Comparison of ENCODE assay signal across 32 mouse cellular contexts in the genomic region with DNA sequence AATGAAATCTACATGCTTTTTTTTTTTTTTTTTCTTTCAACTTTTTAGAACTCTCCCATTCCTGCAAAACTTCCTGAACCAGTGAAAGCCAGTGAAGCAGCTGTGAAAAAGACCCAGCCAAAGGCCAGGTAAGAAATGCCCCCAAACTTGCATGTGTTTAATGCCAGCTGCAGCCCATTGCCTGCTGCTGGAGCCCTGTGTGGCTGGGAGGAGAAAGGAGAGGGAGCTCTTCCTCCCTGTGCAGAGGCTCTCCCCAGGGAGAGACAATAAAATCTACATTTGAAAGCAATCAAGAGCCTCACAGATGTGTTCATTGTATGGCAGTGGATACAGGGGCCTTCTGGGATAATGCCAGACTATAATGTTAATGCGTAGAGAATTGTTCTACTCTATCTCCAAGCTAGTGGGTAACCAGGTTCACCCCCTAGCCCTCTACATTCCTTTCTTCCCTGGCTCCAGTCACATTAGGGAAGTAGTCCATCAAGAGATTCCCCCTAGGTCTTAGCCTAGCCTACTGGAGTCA. TPM values are rescaled to one million over a fixed set of nuclear protein-coding genes. Genes with fewer than 3 reads are reported as not detected.
DNase-seq lines count a peak whose midpoint lies in the region; ATAC-seq and TF ChIP-seq lines count a peak whose summit lies in the region.
"Had no signal": no experiment of that assay in that cellular context is flagged by ENCODE, and none has a peak within 500 bp of the region (broad histone marks: within the 10 kb centered on the region; RNA-seq: fewer than 3 reads in every experiment).

No protein-coding gene starts in this region.

- no peak for TF ChIP-seq CTCF in layer of hippocampus, adult 2 months (conservative IDR thresholded peaks at IDR 0.05)

- peaks cover 25% of the 10 kb centered on the region; the same call in 1 of the 2 replicates for H3K36me3 ChIP-seq in macrophage (ENCODE audit: inconsistent target)
- no peaks in the 10 kb centered on the region; the same call in 1 of the 2 replicates for H3K36me3 ChIP-seq in midbrain, embryonic 11.5 days (ENCODE audit: control insufficient read depth, insufficient read depth, low read length)

- no peaks in the 10 kb centered on the region for H3K79me2 ChIP-seq in macrophage (ENCODE audit: inconsistent target)

- no peaks in the 10 kb centered on the region for H3K9me3 ChIP-seq in midbrain, embryonic 11.5 days (ENCODE audit: control insufficient read depth, low read length)
- H3K9me3 ChIP-seq: embryonic facial prominence, embryonic 15.5 days; forebrain, embryonic 12.5 days; heart, embryonic 10.5 days; intestine, embryonic 15.5 days; midbrain, embryonic 13.5 days had no signal

- H3K4me1 ChIP-seq in midbrain, embryonic 11.5 days (ENCODE audit: control insufficient read depth, insufficient read depth, low read length): no peaks in the 10 kb centered on the region; the same call in 1 of the 2 replicates
- H3K4me1 ChIP-seq: embryonic facial prominence, embryonic 15.5 days; heart, embryonic 10.5 days; intestine, embryonic 15.5 days had no signal

- no peaks in the 10 kb centered on the region for H3K27me3 ChIP-seq in midbrain, embryonic 11.5 days (ENCODE audit: control insufficient read depth, insufficient read depth, low read length)
- H3K27me3 ChIP-seq: CH12.LX; embryonic facial prominence, embryonic 15.5 days; forebrain, embryonic 12.5 days; intestine, embryonic 15.5 days; midbrain, embryonic 13.5 days had no signal

- H3K9ac ChIP-seq in midbrain, embryonic 11.5 days (ENCODE audit: low read length): no peak overlapping the region
- H3K9ac ChIP-seq: embryonic facial prominence, embryonic 15.5 days; forebrain, embryonic 12.5 days; forebrain, postnatal 0 days; intestine, embryonic 15.5 days; liver, embryonic 14.5 days; midbrain, embryonic 13.5 days had no signal

- ATAC-seq in midbrain, embryonic 11.5 days (ENCODE audit: low FRiP score): no peak
- ATAC-seq: forebrain, postnatal 0 days; hindbrain, embryonic 16.5 days; intestine, embryonic 15.5 days; midbrain, embryonic 13.5 days had no signal

- no peak overlapping the region for H3K4me2 ChIP-seq in midbrain, embryonic 11.5 days
- H3K4me2 ChIP-seq: embryonic facial prominence, embryonic 15.5 days; forebrain, embryonic 12.5 days; intestine, embryonic 15.5 days; midbrain, embryonic 13.5 days had no signal

- peak overlapping the region; percentile 19; the same call in 1 of the 2 replicates for H3K27ac ChIP-seq in layer of hippocampus, adult 2 months
- H3K27ac ChIP-seq in macrophage: peak overlapping the region; percentile 8; the same call in 1 of the 2 replicates
- H3K27ac ChIP-seq in midbrain, embryonic 11.5 days (ENCODE audit: low read depth, low read length): no peak overlapping the region
- H3K27ac ChIP-seq: embryonic facial prominence, embryonic 15.5 days; heart, embryonic 10.5 days; intestine, embryonic 15.5 days; liver, embryonic 14.5 days; midbrain, embryonic 13.5 days; stomach, postnatal 0 days had no signal

- WGBS in macrophage (ENCODE audit: missing documents): 100% methylated on average over 1 of the region's 1 CpGs
- WGBS in midbrain, embryonic 11.5 days: 73% methylated on average over 1 of the region's 1 CpGs

- no peak overlapping the region for H3K4me3 ChIP-seq in layer of hippocampus, adult 2 months
- H3K4me3 ChIP-seq in macrophage (ENCODE audit: inconsistent target): no peak overlapping the region
- H3K4me3 ChIP-seq in midbrain, embryonic 11.5 days (ENCODE audit: low read depth, low read length): no peak overlapping the region
- H3K4me3 ChIP-seq: embryonic facial prominence, embryonic 15.5 days; forebrain, embryonic 12.5 days; heart, embryonic 10.5 days; intestine, embryonic 15.5 days; midbrain, embryonic 13.5 days had no signal

- peak; percentile 13 for DNase-seq in embryo, embryonic 10.5 days (ENCODE audit: low spot score)
- DNase-seq in embryo, embryonic 10 days (ENCODE audit: low spot score): no peak
- no peak for DNase-seq in layer of hippocampus, adult 2 months (ENCODE audit: low spot score in 2 of 2)
- no peak for DNase-seq in layer of hippocampus, adult 8-10 months (ENCODE audit: low spot score in 2 of 2)
- DNase-seq in ES-CJ7 (ENCODE audit: low read depth, low spot score): peak; percentile 96
- DNase-seq in midbrain, embryonic 11.5 days (ENCODE audit: low spot score, missing footprints): no peak
- no peak for DNase-seq in lung, postnatal 10 days
- DNase-seq: adrenal gland, postnatal 14 days; cerebellum, adult 11 months; cerebellum, adult 9-10 months; cerebellum, postnatal 36 days; forebrain, postnatal 0 days; heart, postnatal 4 days; kidney, adult 2 months; kidney, postnatal 36 days; layer of hippocampus, postnatal 36 days; left cerebral cortex, postnatal 4 days; liver; lung, adult 2 months; right cerebral cortex, postnatal 4 days; thymus, adult 18-20 months; thymus, postnatal 25 days had no signal

RNA-seq across cellular contexts. Expression of gene Nfu1, which starts 58.2 kb away (rescaled TPM):
- total RNA-seq in layer of hippocampus, adult 2 months (2021): 10 to 100 TPM; 57.3 to 60.5 TPM
- total RNA-seq in layer of hippocampus, adult 8-10 months (2022): 10 to 100 TPM; 61.1 to 69.5 (median 63.8) TPM
- total RNA-seq in macrophage (2018; cell fraction: chromatin; rRNA removed): 10 to 100 TPM; 24.3 to 91.9 (median 53.3) TPM
- 10 to 100 TPM; 43.7 to 93.9 (median 69.9) TPM for total RNA-seq in macrophage (2018; cell fraction: cytosol; rRNA removed)
- total RNA-seq in macrophage (2018; cell fraction: nucleus; rRNA removed): 10 to 100 TPM; 25.8 to 97.2 (median 46.9) TPM
- polyA plus RNA-seq in macrophage (2018): 59.1 to 127 TPM (median 70.7 TPM) in 3 replicates
- polyA plus RNA-seq in midbrain, embryonic 11.5 days (2014; fragmentation: Nextera tagmentation; extraction: Ambion mirVana): 89.9 and 91.8 TPM in 2 replicates

Comparison
In these comparisons a context has a peak if more than half of its experiments do, and no peak if none do; other contexts are left out.
1. DNase-seq: peak in embryo, embryonic 10.5 days (single experiment) and ES-CJ7 (single experiment); none in embryo, embryonic 10 days (single experiment), layer of hippocampus, adult 2 months (0 of 2), layer of hippocampus, adult 8-10 months (0 of 2), midbrain, embryonic 11.5 days (single experiment) and lung, postnatal 10 days (single experiment).